Mouse (Mus musculus): ENCODE results near the gene Itgb3bp. TPM values are rescaled to one million over a fixed set of nuclear protein-coding genes. Genes with fewer than 3 reads are reported as not detected.

Itgb3bp gene
- polyA plus RNA-seq, 1 experiment from 2014 or later: 10.6 TPM

DNA sequence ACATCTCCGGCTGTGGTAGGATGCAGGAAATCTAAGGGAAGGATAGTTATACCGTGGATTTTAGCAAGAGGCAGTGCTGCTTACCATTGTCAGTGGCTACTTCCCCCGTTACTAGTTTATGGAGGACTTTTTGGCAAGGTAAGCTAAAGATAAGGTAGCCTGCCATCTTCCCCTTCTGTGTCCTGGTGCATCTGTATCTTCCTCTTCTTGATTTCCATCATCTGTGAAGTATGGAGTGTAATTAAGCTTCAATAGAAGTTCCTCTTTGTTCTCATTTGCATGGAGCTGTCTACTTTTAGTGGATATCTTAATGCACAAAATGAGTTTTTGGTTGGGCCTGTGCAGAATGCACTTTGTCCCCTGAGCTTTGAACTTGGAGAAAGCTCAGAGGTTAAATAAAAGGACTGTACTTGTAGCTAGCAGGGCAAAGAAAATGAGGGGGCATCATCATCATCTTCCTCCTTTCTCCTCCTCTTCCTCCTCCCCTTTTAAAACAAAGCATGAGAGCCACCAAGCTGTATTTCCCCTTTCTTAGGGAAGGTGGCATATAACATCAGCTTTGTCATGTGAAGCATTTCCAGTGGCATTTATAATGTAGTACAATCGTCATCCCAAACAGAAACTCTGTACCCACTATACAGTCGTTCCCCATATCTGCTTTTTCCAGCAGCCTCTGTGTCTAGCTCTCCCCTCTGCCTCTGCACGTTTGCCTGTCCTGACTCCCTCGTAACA is 28.6 kb upstream of the Itgb3bp start:
- Histone ChIP-seq H3K36me3 (ENCODE audit: control insufficient read depth, insufficient read depth, low read length) (no peaks in the 10 kb centered on the region), H3K4me3 (ENCODE audit: low read depth, low read length) (no peak overlapping the region), H3K9me3 (ENCODE audit: control insufficient read depth, low read length) (no peaks in the 10 kb centered on the region), H3K27me3 (ENCODE audit: control insufficient read depth, insufficient read depth, low read length) (no peaks in the 10 kb centered on the region), H3K9ac (replicated peaks; ENCODE audit: low read depth, low read length) (no peak overlapping the region), H3K27ac (ENCODE audit: low read depth, low read length) (no peak overlapping the region), H3K4me2 (ENCODE audit: low read depth, low read length) (no peak overlapping the region), H3K4me1 (ENCODE audit: control insufficient read depth, insufficient read depth, low read length) (no peaks in the 10 kb centered on the region)
- 87% methylated on average over 7 of the region's 7 CpGs for WGBS
- no peak for ATAC-seq (ENCODE audit: low read depth)

DNA sequence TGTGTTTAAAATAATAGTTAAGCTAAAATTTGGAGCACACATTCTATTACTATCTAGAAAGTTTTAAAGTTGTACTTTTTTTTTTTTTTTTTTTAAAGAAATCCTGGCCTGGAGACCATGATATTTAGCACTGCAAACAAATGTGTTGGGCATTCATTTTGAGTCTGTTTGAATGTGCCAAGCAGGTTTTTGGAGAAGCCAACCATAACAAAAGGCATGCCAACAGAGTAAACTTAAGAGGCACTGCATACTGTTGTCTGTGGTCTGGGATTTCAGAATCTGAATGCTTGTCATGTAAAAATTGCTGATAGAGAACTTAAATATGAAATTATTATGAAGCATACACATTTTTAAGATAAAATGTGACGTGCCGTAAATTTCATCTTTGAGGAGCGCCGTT is 27.6 kb upstream of the Itgb3bp start:
- no peak overlapping the region for H3K27ac ChIP-seq (ENCODE audit: low read depth, low read length)
- ATAC-seq (ENCODE audit: low read depth): no peak
- no peaks in the 10 kb centered on the region for H3K9me3 ChIP-seq (ENCODE audit: control insufficient read depth, low read length)
- WGBS: 90% methylated on average over 4 of the region's 4 CpGs
- H3K9ac ChIP-seq (replicated peaks; ENCODE audit: low read depth, low read length): no peak overlapping the region
- no peaks in the 10 kb centered on the region for H3K36me3 ChIP-seq (ENCODE audit: control insufficient read depth, insufficient read depth, low read length)
- H3K27me3 ChIP-seq (ENCODE audit: control insufficient read depth, insufficient read depth, low read length): no peaks in the 10 kb centered on the region
- H3K4me1 ChIP-seq (ENCODE audit: control insufficient read depth, insufficient read depth, low read length): no peaks in the 10 kb centered on the region
- no peak overlapping the region for H3K4me2 ChIP-seq (ENCODE audit: low read depth, low read length)
- H3K4me3 ChIP-seq (ENCODE audit: low read depth, low read length): no peak overlapping the region

DNA sequence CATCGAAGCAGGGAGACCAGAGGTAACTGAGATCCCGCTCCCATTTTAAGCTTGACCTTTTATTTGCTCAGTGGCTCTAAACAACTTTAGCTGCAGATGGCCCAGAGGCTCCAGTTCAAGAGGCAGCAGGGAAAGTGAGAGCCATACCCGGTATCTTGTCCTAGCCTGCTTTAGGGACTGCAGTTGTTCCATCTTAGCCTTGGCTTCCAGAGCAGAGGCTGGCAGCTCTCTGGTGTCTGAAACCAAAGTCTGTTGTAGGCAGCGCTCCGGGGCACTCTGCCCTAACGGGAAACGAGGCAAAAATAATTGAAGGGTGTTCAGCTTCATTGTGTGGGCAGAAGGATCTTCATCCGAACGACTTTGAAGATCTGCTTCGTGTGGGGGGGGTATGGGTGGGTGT is 25.8 kb upstream of the Itgb3bp start:
- Histone ChIP-seq H3K4me3 (ENCODE audit: low read depth, low read length) (no peak overlapping the region), H3K27ac (ENCODE audit: low read depth, low read length) (no peak overlapping the region), H3K27me3 (ENCODE audit: control insufficient read depth, insufficient read depth, low read length) (no peaks in the 10 kb centered on the region), H3K36me3 (ENCODE audit: control insufficient read depth, insufficient read depth, low read length) (no peaks in the 10 kb centered on the region), H3K4me2 (ENCODE audit: low read depth, low read length) (no peak overlapping the region), H3K9me3 (ENCODE audit: control insufficient read depth, low read length) (no peaks in the 10 kb centered on the region), H3K9ac (replicated peaks; ENCODE audit: low read depth, low read length) (no peak overlapping the region), H3K4me1 (ENCODE audit: control insufficient read depth, insufficient read depth, low read length) (no peaks in the 10 kb centered on the region)
- no peak for ATAC-seq (ENCODE audit: low read depth)
- WGBS: 78% methylated on average over 10 of the region's 10 CpGs

DNA sequence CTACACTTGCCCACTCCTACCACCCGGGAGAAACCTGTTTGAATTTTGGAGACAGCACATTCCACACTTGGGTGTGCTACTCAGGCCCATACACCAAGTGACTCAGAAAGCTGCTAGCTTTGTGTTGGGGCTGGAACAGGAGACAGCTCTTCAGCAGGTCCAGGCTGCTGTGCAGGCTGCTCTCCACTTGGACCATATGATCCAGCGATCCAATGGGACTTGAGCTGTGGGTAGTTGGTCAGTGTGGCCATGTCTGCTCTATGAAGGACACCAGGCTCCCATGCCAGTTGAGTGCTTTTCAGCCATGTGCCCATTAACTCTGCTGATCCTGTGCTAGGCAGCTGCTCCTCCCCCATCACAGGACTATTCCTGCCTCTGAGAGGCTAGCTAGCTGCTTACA is 24.3 kb upstream of the Itgb3bp start:
- no peak for ATAC-seq (ENCODE audit: low read depth)
- Histone ChIP-seq H3K9ac (replicated peaks; ENCODE audit: low read depth, low read length) (no peak overlapping the region), H3K36me3 (ENCODE audit: control insufficient read depth, insufficient read depth, low read length) (no peaks in the 10 kb centered on the region), H3K9me3 (ENCODE audit: control insufficient read depth, low read length) (no peaks in the 10 kb centered on the region), H3K27ac (ENCODE audit: low read depth, low read length) (no peak overlapping the region), H3K4me1 (ENCODE audit: control insufficient read depth, insufficient read depth, low read length) (no peaks in the 10 kb centered on the region), H3K27me3 (ENCODE audit: control insufficient read depth, insufficient read depth, low read length) (no peaks in the 10 kb centered on the region), H3K4me2 (ENCODE audit: low read depth, low read length) (no peak overlapping the region), H3K4me3 (ENCODE audit: low read depth, low read length) (no peak overlapping the region)
- 96% methylated on average over 2 of the region's 2 CpGs for WGBS

DNA sequence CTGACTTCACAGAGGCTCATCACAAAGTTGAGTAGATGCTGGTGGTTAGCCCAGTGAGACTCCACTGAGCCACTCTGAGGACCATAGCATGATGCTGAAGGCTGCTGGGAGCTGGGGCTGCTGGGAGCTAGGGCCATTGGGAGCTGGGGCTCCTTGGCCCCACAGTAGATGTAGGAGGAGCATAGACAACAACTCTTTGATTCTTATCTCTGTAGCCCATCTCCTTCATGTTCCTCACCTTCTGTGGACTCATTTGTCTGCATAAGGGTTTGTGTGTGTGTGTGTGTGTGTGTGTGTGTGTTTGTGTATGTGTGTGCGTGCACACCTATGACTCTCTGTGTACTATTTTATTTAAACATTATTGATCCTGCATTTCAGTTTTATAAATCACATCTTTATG is 18.3 kb upstream of the Itgb3bp start:
- Histone ChIP-seq H3K4me3 (ENCODE audit: low read depth, low read length) (no peak overlapping the region), H3K4me1 (ENCODE audit: control insufficient read depth, insufficient read depth, low read length) (no peaks in the 10 kb centered on the region), H3K27ac (ENCODE audit: low read depth, low read length) (no peak overlapping the region), H3K27me3 (ENCODE audit: control insufficient read depth, insufficient read depth, low read length) (no peaks in the 10 kb centered on the region), H3K4me2 (ENCODE audit: low read depth, low read length) (no peak overlapping the region), H3K9ac (replicated peaks; ENCODE audit: low read depth, low read length) (no peak overlapping the region), H3K36me3 (ENCODE audit: control insufficient read depth, insufficient read depth, low read length) (no peaks in the 10 kb centered on the region), H3K9me3 (ENCODE audit: control insufficient read depth, low read length) (no peaks in the 10 kb centered on the region)
- 96% methylated on average over 1 of the region's 1 CpGs for WGBS
- ATAC-seq (ENCODE audit: low read depth): no peak

DNA sequence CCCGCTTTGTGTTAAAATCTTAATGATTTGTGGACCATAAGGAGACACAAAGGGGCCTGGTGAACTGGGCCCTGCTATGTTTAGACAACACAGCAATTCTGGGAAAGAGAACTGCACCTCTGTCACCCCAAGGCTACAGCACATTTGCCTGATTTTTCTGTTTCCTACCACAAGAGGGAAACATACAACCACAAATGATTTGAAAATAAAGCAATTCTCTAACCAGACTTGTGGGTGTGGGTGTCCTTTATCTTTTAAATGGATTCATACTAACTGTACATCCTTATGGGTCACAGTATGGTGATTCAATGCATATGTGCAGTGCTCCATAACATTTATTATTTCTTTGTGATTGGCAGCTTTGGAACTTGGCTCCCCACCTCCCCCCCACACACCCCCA is 17.6 kb upstream of the Itgb3bp start:
- Histone ChIP-seq H3K27ac (ENCODE audit: low read depth, low read length) (no peak overlapping the region), H3K27me3 (ENCODE audit: control insufficient read depth, insufficient read depth, low read length) (no peaks in the 10 kb centered on the region), H3K4me2 (ENCODE audit: low read depth, low read length) (no peak overlapping the region), H3K4me3 (ENCODE audit: low read depth, low read length) (no peak overlapping the region), H3K36me3 (ENCODE audit: control insufficient read depth, insufficient read depth, low read length) (no peaks in the 10 kb centered on the region), H3K9ac (replicated peaks; ENCODE audit: low read depth, low read length) (no peak overlapping the region), H3K4me1 (ENCODE audit: control insufficient read depth, insufficient read depth, low read length) (no peaks in the 10 kb centered on the region), H3K9me3 (ENCODE audit: control insufficient read depth, low read length) (no peaks in the 10 kb centered on the region)
- peak; percentile 49; the same call in 1 of the 2 replicates for ATAC-seq (ENCODE audit: low read depth)
- WGBS: 75% methylated on average over 1 of the region's 1 CpGs

DNA sequence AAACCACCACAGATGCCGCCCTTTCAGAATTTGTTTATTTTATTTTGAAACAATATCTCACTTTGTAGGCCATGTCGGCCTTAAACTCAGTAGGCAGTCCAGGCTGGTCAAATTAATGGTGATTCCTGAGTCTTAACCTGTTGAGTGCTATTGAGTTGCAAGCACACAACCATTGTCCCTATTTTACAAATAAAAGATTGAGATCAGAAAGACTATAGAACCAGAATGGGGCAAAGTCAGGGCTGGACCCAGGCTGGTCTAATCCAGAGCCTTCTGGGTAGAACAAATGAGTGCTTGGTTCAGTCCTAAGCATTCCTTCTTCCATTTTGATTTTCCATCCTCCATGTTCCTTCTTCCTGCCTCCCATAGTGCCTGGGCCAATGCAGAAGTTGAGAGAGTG is 16.9 kb upstream of the Itgb3bp start:
- no peaks in the 10 kb centered on the region for H3K27me3 ChIP-seq (ENCODE audit: control insufficient read depth, insufficient read depth, low read length)
- WGBS: 93% methylated on average over 2 of the region's 2 CpGs
- no peaks in the 10 kb centered on the region for H3K4me1 ChIP-seq (ENCODE audit: control insufficient read depth, insufficient read depth, low read length)
- no peak overlapping the region for H3K27ac ChIP-seq (ENCODE audit: low read depth, low read length)
- H3K4me2 ChIP-seq (ENCODE audit: low read depth, low read length): no peak overlapping the region
- H3K4me3 ChIP-seq (ENCODE audit: low read depth, low read length): no peak overlapping the region
- H3K9ac ChIP-seq (replicated peaks; ENCODE audit: low read depth, low read length): no peak overlapping the region
- ATAC-seq (ENCODE audit: low read depth): no peak
- H3K36me3 ChIP-seq (ENCODE audit: control insufficient read depth, insufficient read depth, low read length): no peaks in the 10 kb centered on the region
- no peaks in the 10 kb centered on the region for H3K9me3 ChIP-seq (ENCODE audit: control insufficient read depth, low read length)

DNA sequence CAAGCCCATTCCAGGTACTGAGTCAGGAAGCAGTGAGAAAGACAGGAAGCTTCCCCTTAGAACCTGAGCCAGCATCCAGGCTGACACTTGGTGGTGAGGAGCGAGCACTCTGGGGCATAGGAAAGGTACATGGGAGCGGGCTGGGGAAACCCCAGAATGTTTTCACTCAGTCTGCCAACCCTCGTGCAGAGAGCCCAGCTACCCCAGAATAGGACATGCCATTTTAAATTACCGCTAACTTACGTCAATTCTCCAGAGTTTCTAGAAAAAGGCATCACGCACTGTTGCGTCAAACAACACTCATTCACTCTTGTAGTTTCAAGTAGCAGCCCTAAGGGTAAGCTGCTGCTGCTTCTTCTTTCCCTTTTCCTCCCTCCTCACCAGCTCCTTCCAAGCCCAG is 15.4 kb upstream of the Itgb3bp start:
- ATAC-seq (ENCODE audit: low read depth): no peak
- 93% methylated on average over 7 of the region's 7 CpGs for WGBS
- no peak overlapping the region for H3K9ac ChIP-seq (replicated peaks; ENCODE audit: low read depth, low read length)
- no peak overlapping the region for H3K4me2 ChIP-seq (ENCODE audit: low read depth, low read length)
- H3K4me3 ChIP-seq (ENCODE audit: low read depth, low read length): no peak overlapping the region
- H3K36me3 ChIP-seq (ENCODE audit: control insufficient read depth, insufficient read depth, low read length): no peaks in the 10 kb centered on the region
- H3K4me1 ChIP-seq (ENCODE audit: control insufficient read depth, insufficient read depth, low read length): no peaks in the 10 kb centered on the region
- no peaks in the 10 kb centered on the region for H3K27me3 ChIP-seq (ENCODE audit: control insufficient read depth, insufficient read depth, low read length)
- H3K9me3 ChIP-seq (ENCODE audit: control insufficient read depth, low read length): no peaks in the 10 kb centered on the region
- H3K27ac ChIP-seq (ENCODE audit: low read depth, low read length): no peak overlapping the region

DNA sequence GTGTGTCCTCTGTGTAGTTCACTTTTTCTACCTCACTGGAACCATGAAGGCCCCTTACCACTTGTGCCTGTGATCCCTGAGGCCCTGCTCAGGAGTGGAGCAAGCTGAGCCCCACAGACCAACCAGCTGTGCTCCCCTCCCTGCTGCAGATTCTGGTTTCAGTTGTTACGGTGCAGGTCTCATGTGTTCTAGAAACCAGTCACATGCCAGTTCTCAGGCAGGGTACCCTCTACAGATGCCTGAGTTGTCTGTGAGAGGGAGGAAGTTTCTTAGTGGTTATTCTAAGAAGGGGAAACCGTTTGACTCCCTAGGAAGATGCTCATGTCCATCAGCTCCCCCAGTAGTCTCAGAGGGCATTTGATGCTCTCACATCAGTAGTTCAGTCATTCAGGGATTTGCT is 15.0 kb upstream of the Itgb3bp start:
- Histone ChIP-seq H3K9me3 (ENCODE audit: control insufficient read depth, low read length) (no peaks in the 10 kb centered on the region), H3K4me3 (ENCODE audit: low read depth, low read length) (no peak overlapping the region), H3K27me3 (ENCODE audit: control insufficient read depth, insufficient read depth, low read length) (no peaks in the 10 kb centered on the region), H3K4me1 (ENCODE audit: control insufficient read depth, insufficient read depth, low read length) (no peaks in the 10 kb centered on the region), H3K4me2 (ENCODE audit: low read depth, low read length) (no peak overlapping the region), H3K27ac (ENCODE audit: low read depth, low read length) (no peak overlapping the region), H3K9ac (replicated peaks; ENCODE audit: low read depth, low read length) (no peak overlapping the region), H3K36me3 (ENCODE audit: control insufficient read depth, insufficient read depth, low read length) (no peaks in the 10 kb centered on the region)
- no peak for ATAC-seq (ENCODE audit: low read depth)
- WGBS: 75% methylated on average over 2 of the region's 2 CpGs

Measured in neural tube, embryonic 14.5 days (tissue).